Mouse (Mus musculus): ENCODE measurements at regions not wholly inside any gene's neighbourhood (a gene's known extent, or its start where the extent isn't known, plus 50 kb on each side); places are given as distances from the start of the nearest gene placed in this dataset.

DNA sequence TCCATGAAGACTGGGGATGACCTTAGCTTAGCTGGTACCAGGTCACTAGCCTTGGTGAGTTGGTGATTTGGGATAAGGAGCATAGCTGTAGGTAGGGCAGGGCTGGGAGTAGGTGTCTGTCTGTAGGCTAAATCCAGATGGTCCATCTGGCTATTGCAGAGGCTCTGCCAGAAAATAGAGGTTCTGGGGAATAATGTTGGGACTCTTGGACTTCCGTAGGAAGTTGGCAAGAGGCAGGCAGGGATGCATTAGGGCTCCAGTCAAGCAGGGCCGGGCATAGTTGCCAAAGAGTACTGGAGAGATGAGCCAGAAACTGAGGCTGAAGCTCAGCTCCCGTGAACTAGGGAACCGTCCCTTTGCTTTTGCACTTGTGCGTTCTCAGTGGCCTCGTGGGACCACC lies 278.7 kb upstream of the 4931429L15Rik start:
- Histone ChIP-seq H3K4me1 (replicated peaks; ENCODE audit: low read depth, low read length) (no peaks in the 10 kb centered on the region), H3K27me3 (ENCODE audit: insufficient read depth, low read length) (no peaks in the 10 kb centered on the region), H3K4me3 (replicated peaks; ENCODE audit: low read length) (0 out of 2 replicates have a peak overlapping the region, but pooled peaks have one; percentile 4), H3K36me3 (ENCODE audit: insufficient read depth, low read length) (no peaks in the 10 kb centered on the region; the same call in 1 of the 2 replicates), H3K9me3 (ENCODE audit: low read length) (peaks cover 48% of the 10 kb centered on the region)
- TF ChIP-seq POU5F1 (IDR thresholded peaks at IDR 0.05; ENCODE audit: borderline replicate concordance, low read length) = no peak
- no peak for TF ChIP-seq NANOG (IDR thresholded peaks at IDR 0.05; ENCODE audit: borderline replicate concordance, low read length)
- TF ChIP-seq CTCF (conservative IDR thresholded peaks at IDR 0.05; ENCODE audit: low read length) = no peak

DNA sequence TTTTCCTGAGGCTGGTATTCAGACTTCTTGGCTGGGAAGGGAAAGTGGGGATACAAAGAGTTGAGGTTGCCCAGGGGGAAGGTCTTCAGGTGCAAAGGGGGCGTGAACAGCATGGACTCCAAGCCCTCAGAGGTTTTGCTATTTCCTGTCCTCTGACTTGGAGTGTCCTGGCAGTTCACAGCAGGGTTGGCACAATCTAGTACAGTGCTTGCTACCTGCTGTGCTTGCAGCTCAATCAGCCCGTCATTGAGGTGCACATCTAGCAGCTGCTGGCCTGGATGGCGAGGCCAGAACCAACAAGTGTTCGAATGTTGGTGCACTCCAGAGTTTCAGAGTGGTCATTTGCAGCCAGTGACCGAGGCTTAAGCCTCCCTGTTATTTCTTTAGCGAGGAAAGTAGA lies 273.7 kb upstream of the 4931429L15Rik start:
- H3K4me3 ChIP-seq (replicated peaks; ENCODE audit: low read length) = no peak overlapping the region
- TF ChIP-seq POU5F1 (IDR thresholded peaks at IDR 0.05; ENCODE audit: borderline replicate concordance, low read length) (no peak), CTCF (conservative IDR thresholded peaks at IDR 0.05; ENCODE audit: low read length) (no peak), NANOG (IDR thresholded peaks at IDR 0.05; ENCODE audit: borderline replicate concordance, low read length) (no peak)
- peaks cover 57% of the 10 kb centered on the region for H3K9me3 ChIP-seq (ENCODE audit: low read length)
- H3K36me3 ChIP-seq (ENCODE audit: insufficient read depth, low read length) = no peaks in the 10 kb centered on the region
- H3K27me3 ChIP-seq (ENCODE audit: insufficient read depth, low read length) = no peaks in the 10 kb centered on the region
- H3K4me1 ChIP-seq (replicated peaks; ENCODE audit: low read depth, low read length) = no peaks in the 10 kb centered on the region

DNA sequence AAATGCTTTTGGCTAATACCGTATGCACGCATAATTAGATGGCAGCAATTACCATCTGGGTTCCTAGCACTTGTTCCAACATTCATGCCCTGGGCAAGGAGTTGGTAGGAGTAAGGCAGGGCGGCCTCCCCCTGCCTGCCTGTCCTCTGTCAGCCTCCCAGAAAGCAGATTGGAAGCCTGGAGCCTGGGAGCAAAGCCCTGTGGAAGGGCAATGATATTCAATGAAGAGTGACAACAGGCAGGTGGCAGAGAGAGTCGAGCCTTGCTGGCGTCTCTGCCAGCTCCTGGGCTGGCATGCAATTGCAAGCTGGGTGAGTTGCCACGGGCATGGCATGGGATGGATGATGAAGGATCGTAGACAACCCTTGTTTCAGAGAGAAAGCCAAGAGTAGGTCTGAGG lies 273.1 kb upstream of the 4931429L15Rik start:
- H3K36me3 ChIP-seq (ENCODE audit: insufficient read depth, low read length) = no peaks in the 10 kb centered on the region
- H3K9me3 ChIP-seq (ENCODE audit: low read length) = peaks cover 59% of the 10 kb centered on the region
- no peaks in the 10 kb centered on the region for H3K27me3 ChIP-seq (ENCODE audit: insufficient read depth, low read length)
- no peaks in the 10 kb centered on the region for H3K4me1 ChIP-seq (replicated peaks; ENCODE audit: low read depth, low read length)
- H3K4me3 ChIP-seq (replicated peaks; ENCODE audit: low read length) = no peak overlapping the region
- TF ChIP-seq POU5F1 (IDR thresholded peaks at IDR 0.05; ENCODE audit: borderline replicate concordance, low read length) = no peak
- no peak for TF ChIP-seq NANOG (IDR thresholded peaks at IDR 0.05; ENCODE audit: borderline replicate concordance, low read length)
- no peak for TF ChIP-seq CTCF (conservative IDR thresholded peaks at IDR 0.05; ENCODE audit: low read length)

DNA sequence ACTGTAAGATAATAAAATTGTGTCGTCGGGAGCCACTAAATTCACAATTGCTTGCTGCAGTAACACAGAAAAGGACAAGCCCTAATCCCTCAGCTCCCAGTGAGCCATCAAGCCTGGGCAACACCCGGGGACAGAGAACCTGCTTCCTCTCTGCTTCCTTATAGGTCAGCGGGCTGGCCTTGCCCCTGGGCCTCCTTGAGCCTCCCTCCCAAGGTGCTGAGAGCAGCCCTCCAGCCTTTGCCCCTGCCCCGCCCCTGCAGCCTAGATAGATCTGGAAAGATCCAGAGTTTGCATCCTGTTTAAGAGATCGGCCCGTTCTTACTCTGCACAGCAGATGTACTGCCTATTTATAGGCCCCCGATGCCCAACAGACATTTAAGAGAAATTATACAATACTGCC lies 267.0 kb upstream of the 4931429L15Rik start:
- TF ChIP-seq CTCF (conservative IDR thresholded peaks at IDR 0.05; ENCODE audit: low read length) (no peak), NANOG (IDR thresholded peaks at IDR 0.05; ENCODE audit: borderline replicate concordance, low read length) (no peak), POU5F1 (IDR thresholded peaks at IDR 0.05; ENCODE audit: borderline replicate concordance, low read length) (no peak)
- no peaks in the 10 kb centered on the region for H3K27me3 ChIP-seq (ENCODE audit: insufficient read depth, low read length)
- H3K4me3 ChIP-seq (replicated peaks; ENCODE audit: low read length) = no peak overlapping the region
- H3K4me1 ChIP-seq (replicated peaks; ENCODE audit: low read depth, low read length) = no peaks in the 10 kb centered on the region
- peaks cover 77% of the 10 kb centered on the region for H3K9me3 ChIP-seq (ENCODE audit: low read length)
- no peaks in the 10 kb centered on the region for H3K36me3 ChIP-seq (ENCODE audit: insufficient read depth, low read length)

DNA sequence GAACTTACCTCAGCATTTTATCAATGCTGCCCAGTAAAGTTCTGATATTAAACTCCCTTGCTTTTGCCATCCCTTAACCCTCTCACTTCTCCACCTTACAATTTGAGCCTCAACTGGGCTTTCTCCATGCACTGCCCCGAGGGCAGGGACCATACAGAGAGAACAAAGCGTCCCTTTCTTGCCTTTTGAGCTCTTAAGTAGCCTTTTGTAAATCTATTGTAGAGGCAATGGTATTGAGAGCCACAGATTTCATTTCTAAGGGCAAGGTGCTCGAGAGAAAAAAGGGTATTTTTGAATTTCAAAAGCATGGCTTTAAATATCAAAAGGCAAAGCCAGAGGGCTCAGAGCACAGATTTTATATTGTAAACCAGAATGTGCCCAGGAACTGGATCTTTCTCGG lies 262.1 kb upstream of the 4931429L15Rik start:
- H3K4me1 ChIP-seq (replicated peaks; ENCODE audit: low read depth, low read length) = no peaks in the 10 kb centered on the region
- no peaks in the 10 kb centered on the region for H3K36me3 ChIP-seq (ENCODE audit: insufficient read depth, low read length)
- H3K9me3 ChIP-seq (ENCODE audit: low read length) = peaks cover 90% of the 10 kb centered on the region
- peak; percentile 99 for TF ChIP-seq NANOG (IDR thresholded peaks at IDR 0.05; ENCODE audit: borderline replicate concordance, low read length)
- TF ChIP-seq CTCF (conservative IDR thresholded peaks at IDR 0.05; ENCODE audit: low read length) = no peak
- no peak overlapping the region for H3K4me3 ChIP-seq (replicated peaks; ENCODE audit: low read length)
- no peaks in the 10 kb centered on the region for H3K27me3 ChIP-seq (ENCODE audit: insufficient read depth, low read length)

DNA sequence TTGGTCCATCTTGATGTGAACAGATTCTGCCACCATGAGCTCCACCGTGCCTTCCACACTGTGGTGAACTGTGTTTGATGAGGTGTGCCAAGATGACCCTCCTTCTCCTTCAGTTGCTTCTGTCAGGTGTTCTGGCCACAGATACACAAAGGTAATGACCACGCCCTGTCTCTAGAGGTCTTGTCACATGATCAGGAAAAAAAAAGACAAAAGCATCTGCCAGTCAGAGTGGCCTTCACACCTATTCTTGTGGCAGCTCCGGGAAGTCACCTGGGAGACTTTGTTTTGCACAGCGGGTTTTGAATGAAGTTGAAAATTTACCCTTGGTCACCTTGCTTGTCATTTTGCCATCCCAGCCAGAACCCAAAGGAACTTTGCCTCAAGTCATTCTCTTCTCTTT lies 242.5 kb upstream of the 4931429L15Rik start:
- TF ChIP-seq CTCF (conservative IDR thresholded peaks at IDR 0.05; ENCODE audit: low read length) (no peak), NANOG (IDR thresholded peaks at IDR 0.05; ENCODE audit: borderline replicate concordance, low read length) (no peak), POU5F1 (IDR thresholded peaks at IDR 0.05; ENCODE audit: borderline replicate concordance, low read length) (no peak)
- Histone ChIP-seq H3K36me3 (ENCODE audit: insufficient read depth, low read length) (no peaks in the 10 kb centered on the region), H3K4me1 (replicated peaks; ENCODE audit: low read depth, low read length) (peaks cover 15% of the 10 kb centered on the region), H3K9me3 (ENCODE audit: low read length) (no peaks in the 10 kb centered on the region), H3K27me3 (ENCODE audit: insufficient read depth, low read length) (no peaks in the 10 kb centered on the region), H3K4me3 (replicated peaks; ENCODE audit: low read length) (no peak overlapping the region)

DNA sequence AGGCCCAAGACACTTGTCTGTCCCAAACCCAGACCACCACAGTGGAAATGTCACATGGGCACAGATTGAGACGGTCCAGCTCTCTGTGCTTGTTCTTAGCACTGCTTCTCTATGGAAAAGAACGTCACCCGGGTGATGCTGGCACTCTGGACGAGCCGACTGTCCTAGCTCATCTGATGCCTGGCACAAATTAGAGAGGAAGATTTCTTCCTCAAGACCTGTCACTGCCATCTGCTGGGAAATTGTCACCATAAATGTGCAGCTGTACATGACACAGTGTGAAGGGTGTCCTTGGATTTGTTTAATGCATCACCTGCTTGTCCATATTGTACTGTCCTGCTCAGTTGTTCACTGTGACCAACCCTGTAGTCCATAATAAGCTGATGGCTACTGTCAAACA lies 238.7 kb upstream of the 4931429L15Rik start:
- TF ChIP-seq CTCF (conservative IDR thresholded peaks at IDR 0.05; ENCODE audit: low read length) (no peak), POU5F1 (IDR thresholded peaks at IDR 0.05; ENCODE audit: borderline replicate concordance, low read length) (no peak), NANOG (IDR thresholded peaks at IDR 0.05; ENCODE audit: borderline replicate concordance, low read length) (no peak)
- no peaks in the 10 kb centered on the region for H3K36me3 ChIP-seq (ENCODE audit: insufficient read depth, low read length)
- H3K27me3 ChIP-seq (ENCODE audit: insufficient read depth, low read length) = no peaks in the 10 kb centered on the region
- H3K4me3 ChIP-seq (replicated peaks; ENCODE audit: low read length) = no peak overlapping the region
- H3K4me1 ChIP-seq (replicated peaks; ENCODE audit: low read depth, low read length) = peaks cover 17% of the 10 kb centered on the region
- 0 out of 2 replicates have a peak, but pooled peaks cover 3% of the 10 kb centered on the region for H3K9me3 ChIP-seq (ENCODE audit: low read length)

DNA sequence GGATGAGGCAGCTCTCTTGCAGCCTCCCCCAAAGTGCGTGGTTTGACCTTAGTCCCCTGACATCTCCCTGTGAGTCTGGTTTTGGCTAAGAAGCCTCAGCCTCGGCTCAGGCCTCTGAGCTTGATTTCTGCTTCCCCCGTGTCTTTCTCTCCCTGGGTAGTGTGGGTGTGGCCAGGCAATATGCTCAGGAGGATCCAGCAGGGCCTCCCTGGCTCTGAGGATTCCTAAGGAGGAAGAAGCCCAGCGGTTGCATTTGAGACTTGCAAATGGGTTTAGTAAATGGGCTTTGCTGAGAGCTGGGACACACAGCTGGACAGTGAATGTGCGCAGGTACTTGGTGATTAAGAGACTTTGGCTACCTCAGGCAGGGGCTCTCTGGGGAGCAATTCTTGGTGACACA lies 238.0 kb upstream of the 4931429L15Rik start:
- H3K4me1 ChIP-seq (replicated peaks; ENCODE audit: low read depth, low read length) = peaks cover 17% of the 10 kb centered on the region
- no peak overlapping the region for H3K4me3 ChIP-seq (replicated peaks; ENCODE audit: low read length)
- H3K27me3 ChIP-seq (ENCODE audit: insufficient read depth, low read length) = no peaks in the 10 kb centered on the region
- TF ChIP-seq NANOG (IDR thresholded peaks at IDR 0.05; ENCODE audit: borderline replicate concordance, low read length) = no peak
- TF ChIP-seq POU5F1 (IDR thresholded peaks at IDR 0.05; ENCODE audit: borderline replicate concordance, low read length) = no peak
- H3K36me3 ChIP-seq (ENCODE audit: insufficient read depth, low read length) = no peaks in the 10 kb centered on the region
- 0 out of 2 replicates have a peak, but pooled peaks cover 3% of the 10 kb centered on the region for H3K9me3 ChIP-seq (ENCODE audit: low read length)

DNA sequence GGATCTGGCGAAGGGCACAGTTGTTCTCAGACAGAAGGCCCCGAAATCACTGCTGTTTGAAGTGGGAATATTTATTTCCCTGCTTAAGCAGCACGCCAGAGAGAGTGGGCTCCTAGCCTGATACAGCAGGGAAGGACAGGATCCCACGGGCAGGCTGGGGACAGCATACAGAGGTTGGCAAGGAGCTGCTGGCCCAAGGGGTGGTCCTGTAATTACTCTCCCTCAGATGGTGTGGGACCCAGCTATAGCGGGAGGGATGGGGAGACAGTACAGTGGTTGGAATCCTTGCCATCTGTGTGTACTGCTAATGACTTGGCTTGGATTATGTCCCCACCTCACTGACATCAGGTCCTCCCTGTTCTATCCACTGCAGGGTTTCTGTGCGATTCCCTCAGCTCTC lies 235.4 kb upstream of the 4931429L15Rik start:
- no peaks in the 10 kb centered on the region for H3K36me3 ChIP-seq (ENCODE audit: insufficient read depth, low read length)
- peaks cover 13% of the 10 kb centered on the region for H3K4me1 ChIP-seq (replicated peaks; ENCODE audit: low read depth, low read length)
- H3K9me3 ChIP-seq (ENCODE audit: low read length) = 0 out of 2 replicates have a peak, but pooled peaks cover 3% of the 10 kb centered on the region
- TF ChIP-seq CTCF (conservative IDR thresholded peaks at IDR 0.05; ENCODE audit: low read length) (no peak), POU5F1 (IDR thresholded peaks at IDR 0.05; ENCODE audit: borderline replicate concordance, low read length) (no peak), NANOG (IDR thresholded peaks at IDR 0.05; ENCODE audit: borderline replicate concordance, low read length) (no peak)
- H3K27me3 ChIP-seq (ENCODE audit: insufficient read depth, low read length) = peaks cover 8% of the 10 kb centered on the region
- H3K4me3 ChIP-seq (replicated peaks; ENCODE audit: low read length) = no peak overlapping the region
